Mouse (Mus musculus): Measurements from ENCODE around the gene Tbc1d4.

DNA sequence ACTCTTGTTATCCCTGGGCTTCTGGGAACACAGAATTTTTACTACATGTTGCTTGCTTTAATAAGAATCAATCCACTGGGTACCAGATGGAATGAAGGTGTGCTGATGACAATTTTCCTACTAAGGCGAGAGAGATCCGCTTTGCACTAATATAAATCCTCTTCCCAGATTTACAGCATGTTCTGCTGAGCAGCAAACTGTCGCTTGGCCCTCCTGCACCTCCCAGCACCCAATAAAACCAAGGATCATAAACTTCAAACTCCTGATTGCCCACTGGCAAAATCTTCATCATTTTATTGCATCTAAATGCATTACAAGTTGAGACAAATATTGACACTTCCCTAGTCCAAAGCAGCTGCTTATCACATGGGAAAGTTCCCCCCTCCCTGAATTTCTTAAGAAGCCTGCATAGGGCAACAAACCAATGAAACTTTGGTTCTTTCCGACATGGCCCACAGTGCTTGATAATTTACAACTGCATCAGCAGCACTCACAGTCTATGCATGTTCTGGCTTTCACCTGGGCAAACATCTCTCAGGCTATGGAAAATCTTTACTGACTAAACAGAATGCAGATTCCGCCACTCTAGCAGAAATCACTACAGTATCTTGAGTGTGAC is 139.4 kb downstream of the Tbc1d4 start:
- TF ChIP-seq CTCF (IDR thresholded peaks at IDR 0.05), result no peak
- no peak for TF ChIP-seq EP300 (IDR thresholded peaks at IDR 0.05)

Data from lung, postnatal 0 days (tissue).